Mouse (Mus musculus) lung, postnatal 0 days (tissue): Measurements from ENCODE around the gene Dgka. TPM values are rescaled to one million over a fixed set of nuclear protein-coding genes. Genes with fewer than 3 reads are reported as not detected.
"Not testable (repeated sequence)": the region's sequence is repeated elsewhere in the genome, so short reads cannot be mapped to it uniquely, and the experiment has no call there.

ENCODE experiments used
- ATAC-seq: fragments of 200-750 bp; cut with Nextera tagmentation; 2 replicates; pipeline ENCODE4 v1.8.0; 2017; ENCODE audit warnings: moderate library complexity
- DNase-seq: peaks from one replicate; pipeline ENCODE4 v3.0.0-alpha.2; 2016; ENCODE audit warnings: low spot score
- H3K27ac ChIP-seq: fragments of 300-500 bp; sonication (generic); 2 replicates; pipeline ENCODE4 v1.5.1; 2014; ENCODE audit warnings: antibody characterized with exemption, mild to moderate bottlenecking, low read length, mixed read lengths
- H3K27me3 ChIP-seq: fragments of 300-500 bp; sonication (generic); replicated peaks from 2 replicates; pipeline ENCODE4 v1.6.1; 2014; ENCODE audit warnings: low read length, mixed read lengths; ENCODE audit not compliant: insufficient read depth
- H3K36me3 ChIP-seq: fragments of 300-500 bp; sonication (generic); 2 replicates; pipeline ENCODE4 v1.6.1; 2014; ENCODE audit warnings: low read length, mixed read lengths; ENCODE audit not compliant: insufficient read depth
- H3K4me1 ChIP-seq: fragments of 300-500 bp; sonication (generic); 2 replicates; pipeline ENCODE4 v1.6.1; 2014; ENCODE audit warnings: antibody characterized with exemption, low read depth, low read length, mixed read lengths; ENCODE audit not compliant: insufficient read depth
- H3K4me2 ChIP-seq: fragments of 300-500 bp; sonication (generic); replicated peaks from 2 replicates; pipeline ENCODE4 v1.6.1; 2014; ENCODE audit warnings: low read depth, mild to moderate bottlenecking, low read length, moderate library complexity, mixed read lengths
- H3K4me3 ChIP-seq: fragments of 300-500 bp; sonication (generic); 2 replicates; pipeline ENCODE4 v1.5.1; 2014; ENCODE audit warnings: low read depth, low read length
- H3K9ac ChIP-seq: fragments of 300-500 bp; sonication (generic); replicated peaks from 2 replicates; pipeline ENCODE4 v1.6.1; 2014; ENCODE audit warnings: low read depth, mild to moderate bottlenecking
- H3K9me3 ChIP-seq: fragments of 300-500 bp; sonication (generic); 2 replicates; pipeline ENCODE4 v1.6.1; 2016; ENCODE audit warnings: low read length, mixed read lengths
- CTCF ChIP-seq: IDR thresholded peaks from 2 replicates; pipeline ENCODE4 v1.5.1; 2016; ENCODE audit warnings: antibody characterized with exemption, mild to moderate bottlenecking
- EP300 ChIP-seq: IDR thresholded peaks from 2 replicates; pipeline ENCODE4 v1.6.1; 2016; ENCODE audit warnings: antibody characterized with exemption, mild to moderate bottlenecking, control low read depth
- WGBS: fragments of 180-500 bp; shearing (Covaris S2); extraction: QIAGEN DNeasy Blood & Tissue Kit; methylation state at CpG from one replicate; pipeline ENCODE4 v1.1.7; 2014; 5-methylcytosine and 5-hydroxymethylcytosine counted together
- polyA plus RNA-seq: library from polyadenylated mRNA; unstranded; fragments of >200 nt; fragmentation: Nextera tagmentation; extraction: Ambion mirVana; gene quantifications from 2 replicates; pipeline ENCODE4 v1.2.1, GENCODE M21; 2015

Gene Dgka
- polyA plus RNA-seq, 1 experiment from 2014 or later: 16.8 TPM

DNA sequence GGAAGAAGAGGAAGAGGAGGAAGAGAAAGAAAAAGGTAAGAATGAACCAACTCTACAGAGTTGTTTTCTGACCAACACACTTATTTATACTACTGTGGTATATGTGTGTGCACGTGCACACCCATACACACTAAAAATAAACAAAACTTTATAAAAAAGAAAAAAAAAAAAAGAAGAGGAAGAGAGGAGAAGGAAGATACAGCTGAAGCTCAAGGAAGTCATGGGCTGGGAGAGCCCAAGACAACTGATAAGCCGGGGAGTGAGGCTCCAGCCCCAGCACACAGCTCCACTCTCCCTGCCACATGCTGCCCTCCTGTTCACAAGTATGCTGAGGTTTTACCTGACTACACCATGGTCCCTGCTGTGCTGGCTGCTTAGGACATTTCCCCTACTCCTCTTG lies 4.4 kb downstream of the Dgka start:
- H3K4me3 ChIP-seq: no peak overlapping the region
- no peaks in the 10 kb centered on the region for H3K27me3 ChIP-seq
- TF ChIP-seq EP300: no peak
- TF ChIP-seq CTCF: no peak
- DNase-seq (no peak), ATAC-seq (no peak)
- H3K36me3 ChIP-seq: no peaks in the 10 kb centered on the region
- H3K4me2 ChIP-seq: no peak overlapping the region
- H3K9me3 ChIP-seq: no peaks in the 10 kb centered on the region
- no peak overlapping the region for H3K27ac ChIP-seq
- peaks cover 15% of the 10 kb centered on the region; the same call in 1 of the 2 replicates for H3K4me1 ChIP-seq
- H3K9ac ChIP-seq: no peak overlapping the region
- 42% methylated on average over 2 of the region's 2 CpGs for WGBS

DNA sequence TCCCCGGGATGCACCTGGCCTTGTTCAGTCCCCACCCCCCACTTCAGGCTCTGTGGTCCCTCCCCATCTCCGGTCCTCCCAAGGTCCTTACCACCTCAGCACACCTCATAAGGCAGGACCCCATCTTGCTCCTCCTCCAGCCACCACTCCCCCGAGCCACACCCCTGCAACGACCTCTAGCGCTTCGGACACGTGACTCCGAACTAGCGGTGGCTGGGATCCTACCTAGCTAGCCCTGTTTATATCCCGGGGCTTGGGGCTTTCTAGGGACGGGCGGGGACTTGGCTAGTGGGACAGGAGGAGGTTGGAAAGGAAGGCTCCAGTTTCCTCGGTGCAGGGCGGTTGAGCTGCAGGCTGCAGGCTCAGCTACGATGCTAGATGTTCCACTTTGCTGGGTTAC lies 7.2 kb downstream of the Dgka start:
- no peaks in the 10 kb centered on the region for H3K9me3 ChIP-seq
- TF ChIP-seq EP300: no peak
- no peak for TF ChIP-seq CTCF
- H3K36me3 ChIP-seq: 0 out of 2 replicates have a peak, but pooled peaks cover 10% of the 10 kb centered on the region
- no peak overlapping the region for H3K27ac ChIP-seq
- DNase-seq (no peak), ATAC-seq (peak; percentile 35)
- no peak overlapping the region for H3K9ac ChIP-seq
- 6% methylated on average over 14 of the region's 15 CpGs for WGBS
- no peaks in the 10 kb centered on the region for H3K27me3 ChIP-seq
- peaks cover 1% of the 10 kb centered on the region; the same call in 1 of the 2 replicates for H3K4me1 ChIP-seq
- H3K4me2 ChIP-seq: no peak overlapping the region
- no peak overlapping the region for H3K4me3 ChIP-seq

DNA sequence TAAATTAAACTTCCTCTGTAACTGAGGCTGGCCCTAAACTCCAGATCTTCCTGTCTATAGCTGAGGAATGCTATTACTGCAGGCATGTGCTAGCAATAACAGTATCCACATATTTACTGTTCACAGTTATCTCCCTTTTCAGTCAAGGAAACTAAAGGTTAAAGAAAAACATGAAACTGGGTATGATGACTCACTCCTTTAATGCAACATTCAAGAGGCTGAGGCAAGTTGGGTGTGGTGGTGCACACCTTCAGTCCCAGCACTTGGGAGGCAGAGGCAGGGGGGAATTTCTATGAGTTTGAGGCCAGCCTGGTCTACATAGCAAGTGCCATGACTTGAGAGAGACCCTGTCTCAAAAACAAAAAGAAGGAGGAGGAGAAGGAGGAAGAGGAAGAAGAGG lies 12.7 kb downstream of the Dgka start:
- DNase-seq (no peak), ATAC-seq (no peak)
- Histone ChIP-seq H3K4me3 (no peak overlapping the region), H3K27me3 (no peaks in the 10 kb centered on the region), H3K9ac (no peak overlapping the region), H3K9me3 (no peaks in the 10 kb centered on the region), H3K27ac (no peak overlapping the region), H3K4me2 (no peak overlapping the region), H3K36me3 (0 out of 2 replicates have a peak, but pooled peaks cover 10% of the 10 kb centered on the region), H3K4me1 (no peaks in the 10 kb centered on the region)
- TF ChIP-seq CTCF (no peak), EP300 (no peak)

DNA sequence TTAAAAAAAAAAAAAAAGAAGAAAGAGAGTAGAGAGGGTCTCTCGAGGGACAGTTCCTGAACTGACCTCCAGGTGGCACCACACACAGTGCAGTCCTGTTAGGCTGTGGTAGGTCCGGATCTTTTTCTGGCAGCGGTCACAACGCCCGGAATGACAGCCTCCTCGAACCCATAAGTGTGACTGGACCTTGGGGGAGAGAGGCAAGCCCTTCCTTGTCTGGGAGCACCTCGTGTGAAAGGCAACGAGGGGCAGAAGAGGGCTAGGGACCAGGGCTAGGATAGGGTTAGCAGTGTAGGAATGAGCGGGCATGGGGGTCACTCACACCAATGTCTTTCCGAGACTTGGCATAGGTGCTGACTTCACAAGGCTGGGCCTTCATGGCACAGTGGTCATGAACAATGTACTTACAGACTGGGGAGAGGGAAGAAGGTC lies 13.6 kb downstream of the Dgka start:
- H3K4me3 ChIP-seq: no peak overlapping the region
- peak; percentile 75 for ATAC-seq
- H3K4me2 ChIP-seq: no peak overlapping the region

DNA sequence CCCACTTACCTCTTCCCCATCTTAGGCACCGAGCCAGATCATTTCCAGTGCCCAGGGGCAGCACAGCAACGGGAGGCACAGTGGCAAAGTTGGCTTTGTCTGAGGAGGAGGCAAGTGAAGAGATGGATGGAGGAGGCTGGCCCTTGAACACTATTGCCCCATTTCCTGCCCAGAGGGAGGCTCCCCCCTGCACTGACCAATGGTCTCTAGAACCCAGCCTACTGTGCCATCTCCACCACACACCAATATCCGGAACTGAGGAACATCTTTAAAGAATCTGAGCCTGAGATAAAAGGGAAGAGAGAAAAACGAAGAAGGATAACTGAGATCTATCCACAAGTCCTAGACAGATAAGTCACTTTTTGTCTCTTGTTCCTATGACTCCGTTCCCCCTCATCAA lies 16.6 kb downstream of the Dgka start:
- 76% methylated on average over 5 of the region's 5 CpGs for WGBS
- H3K9me3 ChIP-seq: no peaks in the 10 kb centered on the region
- H3K4me3 ChIP-seq: no peak overlapping the region
- no peak for ATAC-seq
- no peak overlapping the region for H3K9ac ChIP-seq
- no peak for TF ChIP-seq CTCF
- TF ChIP-seq EP300: no peak
- H3K4me2 ChIP-seq: no peak overlapping the region
- no peak overlapping the region for H3K27ac ChIP-seq
- no peaks in the 10 kb centered on the region for H3K27me3 ChIP-seq
- 0 out of 2 replicates have a peak, but pooled peaks cover 3% of the 10 kb centered on the region for H3K36me3 ChIP-seq
- no peak for DNase-seq
- H3K4me1 ChIP-seq: no peaks in the 10 kb centered on the region

More for the DNA sequence above, 13.6 kb downstream of the Dgka start:
- DNase-seq: peak; percentile 79
- 17% methylated on average over 10 of the region's 10 CpGs for WGBS
- H3K27ac ChIP-seq: no peak overlapping the region
- no peak overlapping the region for H3K9ac ChIP-seq
- 0 out of 2 replicates have a peak, but pooled peaks cover 10% of the 10 kb centered on the region for H3K36me3 ChIP-seq
- TF ChIP-seq CTCF: peak; percentile 87
- TF ChIP-seq EP300: no peak
- H3K4me1 ChIP-seq: no peaks in the 10 kb centered on the region
- no peaks in the 10 kb centered on the region for H3K9me3 ChIP-seq
- no peaks in the 10 kb centered on the region for H3K27me3 ChIP-seq

DNA sequence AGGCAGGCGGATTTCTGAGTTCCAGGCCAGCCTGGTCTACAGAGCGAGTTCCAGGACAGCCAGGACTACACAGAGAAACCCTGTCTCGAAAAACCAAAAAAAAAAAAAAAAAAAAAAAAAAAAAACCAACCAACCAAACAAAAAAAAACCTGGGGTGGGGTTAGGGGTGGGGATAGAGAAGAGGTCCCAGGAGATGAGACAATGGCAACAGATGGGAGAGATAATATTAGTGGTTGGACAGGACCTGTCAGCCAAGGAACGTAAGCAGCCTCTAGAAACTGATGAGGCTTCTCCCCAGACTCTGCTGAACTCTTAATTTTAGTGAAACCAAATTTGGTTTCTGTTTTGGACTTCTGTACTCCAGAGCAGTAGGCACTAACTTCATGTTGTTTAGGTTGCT lies 19.2 kb downstream of the Dgka start:
- not testable (repeated sequence) for ATAC-seq, DNase-seq, H3K4me1 ChIP-seq, H3K36me3 ChIP-seq, H3K9ac ChIP-seq, H3K27me3 ChIP-seq, H3K27ac ChIP-seq, H3K9me3 ChIP-seq, H3K4me3 ChIP-seq, H3K4me2 ChIP-seq
- 79% methylated on average over 3 of the region's 4 CpGs for WGBS
